Mouse (Mus musculus): ENCODE data around the gene Phf12. TPM values are rescaled to one million over a fixed set of nuclear protein-coding genes. Genes with fewer than 3 reads are reported as not detected.

Phf12 gene
- total RNA-seq, 2 experiments from 2014 or later = 80.7 to 81.8 TPM

GRCm38 (mm10) chr11:78069646-78070045 is 87.1 kb downstream of the Phf12 start:
- no peak for DNase-seq (ENCODE audit: low spot score in 2 of 2)

- DNase-seq (ENCODE audit: low spot score in 2 of 2) = no peak
Measured at GRCm38 (mm10) chr11:78071938-78072337, 89.4 kb downstream of the Phf12 start.

GRCm38 (mm10) chr11:78072425-78073130 is 90.0 kb downstream of the Phf12 start:
- no peak for DNase-seq (ENCODE audit: low spot score in 2 of 2)

- DNase-seq (ENCODE audit: low spot score in 2 of 2) = no peak
Measured at GRCm38 (mm10) chr11:78073577-78074276, 91.2 kb downstream of the Phf12 start.

- no peak for DNase-seq (ENCODE audit: low spot score in 2 of 2)
Measured at GRCm38 (mm10) chr11:78074277-78074652, 91.7 kb downstream of the Phf12 start.

GRCm38 (mm10) chr11:78074666-78075065 is 92.1 kb downstream of the Phf12 start:
- no peak for DNase-seq (ENCODE audit: low spot score in 2 of 2)

Small RNA genes within 50 kb of the gene (microRNA-seq; reads per million reads assigned to microRNA genes)
- gene Mir144 (392 reads per million, percentile 63 among the genes with 10 or more reads in this experiment), gene Mir451a (not detected), gene Mir451b (not detected)

Other genes starting within 250 kb of the Phf12 start
- gene Myo18a, start 219.5 kb upstream of the Phf12 start, total RNA-seq (2021) = 10 to 100 TPM; 90.0 to 90.8 TPM
- gene Gm10277, start 195.0 kb upstream of the Phf12 start, total RNA-seq (2021) = not detected
- 10 to 100 TPM in 1 of 2 experiments, 1 to 10 TPM in 1; 9.1 to 16.9 TPM for gene Pipox, start 88.7 kb upstream of the Phf12 start, total RNA-seq (2021)
- 1 to 10 TPM; 3.9 to 6.0 TPM for gene Sez6, start 52.0 kb upstream of the Phf12 start, total RNA-seq (2021)
- gene Dhrs13, start 49.5 kb downstream of the Phf12 start, total RNA-seq (2021) = 10 to 100 TPM; 10.3 to 12.1 TPM
- 10 to 100 TPM; 81.8 to 83.8 TPM for gene Flot2, start 55.2 kb downstream of the Phf12 start, total RNA-seq (2021)
- gene Eral1, start 97.6 kb downstream of the Phf12 start, total RNA-seq (2021) = 10 to 100 TPM; 32.1 to 32.9 TPM
- 10 to 100 TPM; 20.3 to 22.1 TPM for gene Fam222b, start 111.9 kb downstream of the Phf12 start, total RNA-seq (2021)
- 10 to 100 TPM; 42.7 to 46.5 TPM for gene Traf4, start 182.8 kb downstream of the Phf12 start, total RNA-seq (2021)
- gene Nek8, start 193.9 kb downstream of the Phf12 start, total RNA-seq (2021) = 10 to 100 TPM; 16.3 to 16.5 TPM
- gene Tlcd1, start 194.0 kb downstream of the Phf12 start, total RNA-seq (2021) = 10 to 100 TPM; 45.2 to 46.9 TPM
- 1,000 to 10,000 TPM; 2,039 to 2,132 TPM for gene Rpl23a, start 200.8 kb downstream of the Phf12 start, total RNA-seq (2021)
- gene Rab34, start 205.7 kb downstream of the Phf12 start, total RNA-seq (2021) = 100 to 1,000 TPM; 120 to 124 TPM
- gene Proca1, start 210.6 kb downstream of the Phf12 start, total RNA-seq (2021) = 1 to 10 TPM; 7.9 to 8.8 TPM